Mouse (Mus musculus) heart, postnatal 0 days (tissue): Measurements from ENCODE around the gene Urad.

ENCODE experiments used
- CTCF ChIP-seq: IDR thresholded peaks from 2 replicates; pipeline ENCODE4 v1.5.1; 2016; ENCODE audit warnings: antibody characterized with exemption, control low read depth, low read depth
- EP300 ChIP-seq: IDR thresholded peaks from 2 replicates; pipeline ENCODE4 v1.6.1; 2016; ENCODE audit warnings: antibody characterized with exemption, low read depth

GRCm38 (mm10) chr5:147292506-147293120, 29.6 kb downstream of the Urad start:
- TF ChIP-seq CTCF: no peak
- no peak for TF ChIP-seq EP300
